Mouse (Mus musculus) layer of hippocampus, adult 9-10 months (tissue): Measurements from ENCODE around the gene Lrrc36.

Source experiments
- DNase-seq: peaks from one replicate; pipeline ENCODE4 v3.0.0; 2022; ENCODE audit warnings: low spot score

Lrrc36 gene

GRCm38 (mm10) chr8:105431743-105432515 is 18.6 kb downstream of the Lrrc36 start:
- DNase-seq: no peak

GRCm38 (mm10) chr8:105433021-105433420 is 19.6 kb downstream of the Lrrc36 start:
- DNase-seq: no peak

DNA sequence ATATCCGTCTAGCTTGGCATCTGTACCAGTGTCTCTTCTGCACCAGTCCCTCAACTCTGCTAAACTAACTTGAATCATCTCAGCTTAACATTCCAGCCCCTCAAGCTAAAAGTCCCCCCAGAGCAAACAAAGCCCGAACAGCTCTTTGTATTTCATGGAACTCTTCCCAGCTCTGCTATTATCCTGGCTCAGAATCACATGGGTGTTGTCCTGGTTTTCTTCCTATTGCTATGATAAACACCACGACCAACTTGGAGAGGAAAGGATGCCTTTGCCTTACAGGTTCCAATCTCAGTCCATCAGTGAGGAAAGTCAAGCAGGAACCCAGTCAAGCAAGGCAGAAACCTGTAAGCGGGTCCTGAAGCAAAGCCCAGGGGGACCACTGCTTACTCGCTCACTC is 20.1 kb downstream of the Lrrc36 start:
- no peak for DNase-seq

- DNase-seq: no peak
Measured at GRCm38 (mm10) chr8:105434136-105434535, 20.8 kb downstream of the Lrrc36 start.

DNA sequence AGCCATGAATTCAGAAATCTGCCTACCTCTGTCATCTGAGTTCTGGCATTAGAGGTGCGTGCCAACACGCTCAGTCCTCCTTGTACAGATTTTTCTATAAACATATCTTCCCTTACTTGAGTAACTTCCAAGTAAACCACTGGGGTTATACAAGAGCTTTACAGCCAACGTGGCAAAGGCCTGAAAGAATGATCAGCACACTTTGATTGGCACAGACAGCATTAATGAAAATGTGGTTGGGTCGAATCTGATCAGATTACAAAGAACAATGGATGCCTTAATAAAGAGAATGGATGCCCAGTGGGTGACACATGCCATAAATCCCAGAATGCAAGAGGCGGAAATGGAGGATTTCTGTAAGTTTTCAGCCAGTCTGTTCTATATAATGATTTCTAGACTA is 22.8 kb downstream of the Lrrc36 start:
- no peak for DNase-seq

DNA sequence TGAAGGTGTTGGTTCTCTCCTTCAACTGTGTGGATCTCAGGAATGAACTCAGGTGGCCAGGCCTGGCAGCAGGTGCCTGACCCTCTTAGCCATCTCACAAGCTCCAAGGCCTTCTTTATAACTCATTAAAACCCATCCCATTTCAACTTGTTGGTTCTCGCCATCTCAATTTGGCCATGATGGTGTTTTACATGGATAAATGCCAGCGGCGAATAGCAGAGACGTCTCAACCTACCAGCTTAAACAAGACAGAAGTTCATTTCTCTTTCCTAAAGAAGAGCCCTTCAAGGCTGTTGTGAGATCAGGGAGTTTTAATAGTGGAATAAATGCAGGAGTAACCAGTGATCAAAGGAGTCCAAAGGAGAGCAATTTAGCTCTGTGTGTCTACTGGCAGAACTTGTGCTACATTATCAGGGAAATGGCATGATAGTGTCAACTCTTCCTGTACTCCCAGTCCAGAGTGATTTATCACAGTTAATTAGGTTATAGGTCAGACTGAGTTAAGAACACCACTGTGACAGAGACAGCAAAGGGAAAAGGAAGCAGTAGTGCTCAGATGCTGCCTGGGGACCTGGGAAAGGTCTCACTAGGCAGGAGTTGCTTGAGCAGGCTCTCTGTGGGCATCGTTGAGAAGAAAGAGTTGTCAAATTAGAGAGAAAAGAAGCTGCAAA is 23.8 kb downstream of the Lrrc36 start:
- DNase-seq: no peak

DNA sequence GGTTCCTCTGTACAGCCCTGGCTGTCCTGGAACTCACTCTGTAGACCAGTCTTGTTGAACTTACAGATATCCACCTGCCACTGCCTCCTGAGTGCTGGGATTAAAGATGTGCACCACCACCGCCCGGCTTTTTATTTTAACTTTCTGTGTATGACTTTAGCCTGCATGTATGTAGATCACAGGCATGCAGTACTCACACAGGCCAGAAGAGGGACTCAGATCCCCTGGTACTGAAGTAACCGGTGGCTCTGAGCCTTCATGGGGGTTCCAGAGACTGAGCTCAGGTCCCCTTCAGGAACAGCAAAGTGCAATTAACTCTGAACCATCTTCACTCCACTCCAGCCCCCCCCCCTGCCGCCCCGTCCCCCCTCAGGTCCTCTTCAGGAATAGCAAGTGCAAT is 25.5 kb downstream of the Lrrc36 start:
- no peak for DNase-seq

- no peak for DNase-seq
Measured at GRCm38 (mm10) chr8:105441433-105441832, 28.1 kb downstream of the Lrrc36 start.

DNA sequence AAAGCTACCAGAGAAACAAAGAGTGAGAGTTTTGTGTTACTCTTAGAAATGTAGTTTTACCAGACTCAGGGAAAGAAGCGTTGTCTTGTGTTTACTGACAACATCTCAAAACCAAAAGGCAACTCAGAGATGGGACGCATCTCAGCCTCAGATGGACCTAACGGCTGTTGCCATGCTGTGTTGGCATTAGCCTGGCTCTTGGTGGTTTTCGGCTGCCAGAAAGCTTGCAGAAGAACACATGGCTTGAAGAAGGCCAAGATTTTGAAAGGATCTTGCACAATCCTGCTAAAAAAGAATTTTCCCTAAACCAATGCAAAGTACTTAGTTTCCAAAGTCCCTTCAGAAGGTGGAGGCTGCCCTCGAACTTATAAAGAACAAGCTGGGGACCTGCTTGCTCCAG is 29.3 kb downstream of the Lrrc36 start:
- no peak for DNase-seq

GRCm38 (mm10) chr8:105445296-105446126 is 32.1 kb downstream of the Lrrc36 start:
- no peak for DNase-seq

DNA sequence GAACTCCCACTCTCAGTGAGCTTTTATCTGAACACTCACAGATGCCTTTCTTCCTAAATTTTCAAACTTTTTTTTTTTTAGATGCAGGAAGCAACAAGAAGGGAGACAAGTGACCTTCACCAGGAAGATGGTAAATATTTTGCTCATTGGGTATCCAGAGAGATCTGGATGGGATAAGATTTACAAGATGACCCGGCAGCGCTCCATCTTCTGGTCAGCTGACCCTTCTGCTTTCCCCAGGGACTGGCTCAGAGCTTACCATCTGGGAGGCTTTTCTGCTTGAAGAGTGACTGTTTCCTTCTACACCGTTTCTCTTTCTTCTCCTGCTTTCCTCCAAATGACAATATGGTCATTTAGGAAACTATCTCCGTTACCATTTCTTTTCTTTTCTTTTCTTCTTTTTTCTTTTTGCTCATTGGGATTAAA is 32.8 kb downstream of the Lrrc36 start:
- no peak for DNase-seq

- DNase-seq: no peak
Measured at GRCm38 (mm10) chr8:105448188-105448587, 34.8 kb downstream of the Lrrc36 start.

- DNase-seq: no peak
Measured at GRCm38 (mm10) chr8:105448596-105448995, 35.2 kb downstream of the Lrrc36 start.

DNA sequence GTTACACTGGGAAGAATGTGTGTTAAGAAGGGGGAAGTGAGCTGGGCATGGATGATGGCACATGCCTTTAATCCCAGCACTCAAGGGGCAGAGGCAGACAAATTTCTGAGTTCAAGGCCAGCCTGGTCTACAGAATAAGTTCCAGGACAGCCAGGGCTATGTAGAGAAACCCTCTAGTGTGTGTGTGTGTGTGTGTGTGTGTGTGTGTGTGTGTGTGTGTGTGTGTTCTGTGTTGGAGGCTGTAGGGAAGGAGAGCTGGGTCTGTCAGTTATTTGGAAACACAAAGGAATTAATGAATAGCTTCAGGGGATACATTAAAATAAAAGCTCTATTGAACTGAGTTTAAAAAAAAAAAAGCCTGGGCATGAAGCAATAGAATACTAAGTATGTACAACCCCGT is 37.6 kb downstream of the Lrrc36 start:
- no peak for DNase-seq

- DNase-seq: no peak
Measured at GRCm38 (mm10) chr8:105451903-105452603, 38.7 kb downstream of the Lrrc36 start.

- DNase-seq: no peak
Measured at GRCm38 (mm10) chr8:105453296-105453695, 39.9 kb downstream of the Lrrc36 start.

DNA sequence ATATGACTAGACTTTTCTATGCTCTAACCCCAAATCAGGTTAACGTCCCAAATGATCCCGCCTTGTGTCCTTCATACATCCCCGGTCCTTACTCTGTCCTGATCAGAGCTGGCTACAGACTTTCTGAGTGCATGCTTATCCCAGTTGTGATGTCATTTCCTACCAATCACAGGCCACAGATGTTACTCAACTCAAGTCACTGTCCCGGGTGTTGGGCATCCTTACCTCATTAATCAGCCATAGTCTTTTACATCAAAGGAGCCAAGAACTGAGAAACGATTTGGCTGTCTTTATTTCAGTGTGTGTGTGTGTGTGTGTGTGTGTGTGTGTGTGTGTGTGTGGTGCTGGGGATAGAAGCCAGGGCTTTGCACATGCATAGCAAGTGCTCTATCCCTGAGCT is 40.7 kb downstream of the Lrrc36 start:
- DNase-seq: no peak

- no peak for DNase-seq
Measured at GRCm38 (mm10) chr8:105455218-105455617, 41.8 kb downstream of the Lrrc36 start.

DNA sequence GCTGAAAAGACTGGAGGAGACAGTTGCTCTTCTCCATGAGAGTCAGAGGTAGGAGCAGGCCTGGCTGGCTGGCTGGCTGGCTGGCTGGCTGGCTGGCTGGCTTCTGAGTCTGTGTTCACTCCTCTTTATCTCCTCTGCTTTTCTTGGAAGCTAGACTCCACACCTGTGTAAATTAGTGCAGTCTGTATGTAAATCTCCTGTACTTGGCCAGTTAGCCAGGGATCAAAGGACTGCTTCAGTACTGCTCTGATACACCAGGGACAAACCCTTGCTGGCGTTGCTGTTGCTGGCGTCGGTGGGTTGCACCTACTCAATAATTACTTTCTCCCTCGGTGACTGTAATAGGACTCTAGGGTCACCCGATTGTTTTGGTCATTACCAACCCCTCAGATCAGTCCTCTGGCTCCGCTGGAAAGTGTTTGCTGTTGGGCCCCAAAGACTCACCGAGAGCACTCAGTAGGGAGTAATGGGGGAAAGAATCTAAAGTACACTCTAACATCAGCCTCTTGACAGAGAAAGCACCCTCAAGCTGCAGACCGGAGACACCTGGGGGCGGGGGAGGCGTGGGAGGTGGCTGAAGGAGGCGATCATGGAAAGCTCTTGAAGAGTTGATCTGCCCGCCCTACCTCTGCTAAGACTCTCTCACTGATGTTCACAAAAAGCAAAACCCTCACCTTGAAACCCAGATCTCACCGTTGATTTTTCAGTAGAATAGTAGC is 47.9 kb downstream of the Lrrc36 start:
- no peak for DNase-seq

GRCm38 (mm10) chr8:105464595-105464994 is 51.2 kb downstream of the Lrrc36 start:
- DNase-seq: no peak

DNA sequence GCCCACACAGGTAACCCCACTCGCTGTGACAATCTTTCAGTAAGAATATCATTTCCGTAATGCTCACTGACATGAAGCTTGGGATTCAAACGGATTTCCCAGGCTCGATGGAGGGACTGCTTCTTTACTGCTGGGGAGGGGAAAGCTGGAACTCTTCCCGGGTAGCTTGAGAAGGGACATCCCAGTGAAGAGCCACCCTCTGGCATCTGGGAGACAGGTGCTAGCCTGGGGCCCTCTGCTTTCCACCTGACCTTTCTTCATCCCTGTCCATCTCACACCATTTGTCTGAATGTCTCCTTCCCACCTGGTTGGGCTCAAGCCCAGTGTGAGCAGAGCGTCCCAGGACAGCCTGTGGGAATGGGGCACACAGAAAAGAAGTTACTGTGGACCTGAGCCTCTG is 52.9 kb downstream of the Lrrc36 start:
- no peak for DNase-seq
